Mouse (Mus musculus): ENCODE results near the gene Rac1.

GRCm38 (mm10) chr5:143527486-143528307, at the start of gene Rac1:
- TF ChIP-seq CTCF (IDR thresholded peaks at IDR 0.05; ENCODE audit: insufficient read depth, low read length), result no peak
- peak; percentile 96; the same call in 1 of the 2 replicates for TF ChIP-seq POLR2A (IDR thresholded peaks at IDR 0.05; ENCODE audit: borderline replicate concordance, extremely low read depth, low read depth, low read length)
